13 mouse cellular contexts compared by ENCODE assay signal in genomic region chr12:109617126-109617525, GRCm38 (mm10). TPM values are rescaled to one million over a fixed set of nuclear protein-coding genes. Genes with fewer than 3 reads are reported as not detected.
DNase-seq lines count a peak whose midpoint lies in the region; ATAC-seq and TF ChIP-seq lines count a peak whose summit lies in the region.
"Had no signal": no experiment of that assay in that cellular context is flagged by ENCODE, and none has a peak within 500 bp of the region (broad histone marks: within the 10 kb centered on the region; RNA-seq: fewer than 3 reads in every experiment).

No protein-coding gene starts in this region.

- 50% methylated on average over 15 of the region's 15 CpGs for WGBS in lung, embryonic 16.5 days
- 50% methylated on average over 15 of the region's 15 CpGs for WGBS in lung, adult 2 months
- WGBS in forebrain, embryonic 13.5 days, result 16% methylated on average over 15 of the region's 15 CpGs
- 40% methylated on average over 13 of the region's 15 CpGs for WGBS in limb, embryonic 14.5 days
- WGBS in stomach, postnatal 0 days, result 43% methylated on average over 15 of the region's 15 CpGs

- no peaks in the 10 kb centered on the region for H3K9me3 ChIP-seq in lung, embryonic 16.5 days (ENCODE audit: control insufficient read depth, low read length)
- H3K9me3 ChIP-seq in forebrain, embryonic 13.5 days (replicated peaks), result no peaks in the 10 kb centered on the region
- H3K9me3 ChIP-seq in limb, embryonic 14.5 days (ENCODE audit: control insufficient read depth, low read length), result no peaks in the 10 kb centered on the region
- H3K9me3 ChIP-seq in stomach, postnatal 0 days (ENCODE audit: control insufficient read depth, low read length), result no peaks in the 10 kb centered on the region
- H3K9me3 ChIP-seq: lung, embryonic 15.5 days had no signal

- TF ChIP-seq CTCF in lung, adult 2 months (IDR thresholded peaks at IDR 0.05; ENCODE audit: insufficient read depth, low read length), result no peak
- no peak for TF ChIP-seq CTCF in stomach, postnatal 0 days (IDR thresholded peaks at IDR 0.05; ENCODE audit: low read depth)

- H3K27me3 ChIP-seq in lung, embryonic 16.5 days (ENCODE audit: control insufficient read depth, insufficient read depth, low read depth, low read length), result peaks cover 5% of the 10 kb centered on the region; the same call in 1 of the 2 replicates
- peaks cover 5% of the 10 kb centered on the region; the same call in 1 of the 2 replicates for H3K27me3 ChIP-seq in forebrain, embryonic 13.5 days
- H3K27me3 ChIP-seq in limb, embryonic 14.5 days (ENCODE audit: control insufficient read depth, insufficient read depth, low read length), result 0 out of 2 replicates have a peak, but pooled peaks cover 3% of the 10 kb centered on the region
- no peaks in the 10 kb centered on the region for H3K27me3 ChIP-seq in stomach, postnatal 0 days (ENCODE audit: control insufficient read depth, insufficient read depth, low read length)
- H3K27me3 ChIP-seq: lung, embryonic 15.5 days had no signal

- TF ChIP-seq POLR2A in lung, adult 2 months (IDR thresholded peaks at IDR 0.05; ENCODE audit: borderline replicate concordance, extremely low read depth, low read depth, low read length), result no peak
- no peak for TF ChIP-seq POLR2A in limb, embryonic 14.5 days (IDR thresholded peaks at IDR 0.05; ENCODE audit: borderline replicate concordance, extremely low read depth, insufficient read depth, insufficient read length)

- no peaks in the 10 kb centered on the region; the same call in 1 of the 2 replicates for H3K4me1 ChIP-seq in lung, embryonic 16.5 days (replicated peaks; ENCODE audit: control insufficient read depth, insufficient read depth, low read length)
- no peaks in the 10 kb centered on the region for H3K4me1 ChIP-seq in lung, adult 2 months (ENCODE audit: control insufficient read depth, insufficient read depth, low read length)
- H3K4me1 ChIP-seq in forebrain, embryonic 13.5 days, result peaks cover 15% of the 10 kb centered on the region
- no peaks in the 10 kb centered on the region for H3K4me1 ChIP-seq in limb, embryonic 14.5 days (ENCODE audit: control insufficient read depth, insufficient read depth, low read length)
- H3K4me1 ChIP-seq in stomach, postnatal 0 days (replicated peaks; ENCODE audit: control insufficient read depth, insufficient read depth), result no peaks in the 10 kb centered on the region
- H3K4me1 ChIP-seq: lung, embryonic 15.5 days had no signal

- no peak for TF ChIP-seq EP300 in stomach, postnatal 0 days (optimal IDR thresholded peaks at IDR 0.05)

- no peak overlapping the region for H3K27ac ChIP-seq in lung, embryonic 16.5 days (ENCODE audit: low read length)
- H3K27ac ChIP-seq in forebrain, embryonic 13.5 days, result no peak overlapping the region; the same call in 1 of the 2 replicates
- no peak overlapping the region for H3K27ac ChIP-seq in limb, embryonic 14.5 days (replicated peaks; ENCODE audit: low read depth, low read length)
- H3K27ac ChIP-seq in stomach, postnatal 0 days (replicated peaks), result no peak overlapping the region
- H3K27ac ChIP-seq: gastrocnemius, adult 2 months; lung, embryonic 15.5 days had no signal

- H3K9ac ChIP-seq in lung, embryonic 16.5 days (ENCODE audit: low read length), result no peak overlapping the region
- H3K9ac ChIP-seq in forebrain, embryonic 13.5 days, result no peak overlapping the region
- H3K9ac ChIP-seq in limb, embryonic 14.5 days (ENCODE audit: low read depth, low read length, severe bottlenecking), result no peak overlapping the region
- H3K9ac ChIP-seq in stomach, postnatal 0 days (ENCODE audit: low read length), result no peak overlapping the region
- H3K9ac ChIP-seq: lung, embryonic 15.5 days had no signal

- H3K36me3 ChIP-seq in lung, embryonic 16.5 days (ENCODE audit: control insufficient read depth, insufficient read depth, low read length), result peaks cover 6% of the 10 kb centered on the region; the same call in 1 of the 2 replicates
- peaks cover 17% of the 10 kb centered on the region for H3K36me3 ChIP-seq in forebrain, embryonic 13.5 days (ENCODE audit: poor library complexity, severe bottlenecking)
- peaks cover 72% of the 10 kb centered on the region for H3K36me3 ChIP-seq in limb, embryonic 14.5 days (ENCODE audit: control insufficient read depth, insufficient read depth, low read length)
- H3K36me3 ChIP-seq in stomach, postnatal 0 days (ENCODE audit: control insufficient read depth, insufficient read depth, low read length), result no peaks in the 10 kb centered on the region

- DNase-seq in lung, adult 2 months, result no peak
- no peak for DNase-seq in limb, embryonic 14.5 days (ENCODE audit: low spot score)
- DNase-seq in stomach, postnatal 0 days (ENCODE audit: low spot score), result no peak
- DNase-seq in layer of hippocampus, adult 11-12 months (ENCODE audit: low spot score), result no peak
- DNase-seq in spleen, postnatal 36 days (ENCODE audit: low spot score in 2 of 2), result no peak
- DNase-seq: adrenal gland, adult 2 months; gastrocnemius, adult 2 months; layer of hippocampus, adult 9-11 months; right cerebral cortex, postnatal 25 days; thymus, adult 18-20 months had no signal

- H3K4me3 ChIP-seq in lung, embryonic 16.5 days (ENCODE audit: low read length), result no peak overlapping the region
- no peak overlapping the region for H3K4me3 ChIP-seq in lung, adult 2 months (replicated peaks; ENCODE audit: extremely low read depth, low read depth, low read length)
- H3K4me3 ChIP-seq in forebrain, embryonic 13.5 days, result peak overlapping the region; percentile 6; the same call in 1 of the 2 replicates
- H3K4me3 ChIP-seq in limb, embryonic 14.5 days (replicated peaks; ENCODE audit: low read length), result no peak overlapping the region
- no peak overlapping the region for H3K4me3 ChIP-seq in stomach, postnatal 0 days (ENCODE audit: low read depth, low read length)
- H3K4me3 ChIP-seq: gastrocnemius, adult 2 months; lung, embryonic 15.5 days had no signal

- ATAC-seq in lung, embryonic 16.5 days (ENCODE audit: low read depth), result peak; percentile 41; the same call in 1 of the 2 replicates
- peak; percentile 62; the same call in 1 of the 2 replicates for ATAC-seq in forebrain, embryonic 13.5 days
- no peak for ATAC-seq in limb, embryonic 14.5 days (ENCODE audit: low FRiP score, low read depth)
- peak; percentile 71 for ATAC-seq in stomach, postnatal 0 days (ENCODE audit: low FRiP score, low TSS enrichment)

- no peak overlapping the region for H3K4me2 ChIP-seq in lung, embryonic 16.5 days (ENCODE audit: low read depth, low read length)
- H3K4me2 ChIP-seq in forebrain, embryonic 13.5 days, result peak overlapping the region; percentile 42
- 0 out of 2 replicates have a peak overlapping the region, but pooled peaks have one; percentile 7 for H3K4me2 ChIP-seq in limb, embryonic 14.5 days (replicated peaks; ENCODE audit: low read depth, low read length, severe bottlenecking)
- H3K4me2 ChIP-seq in stomach, postnatal 0 days (replicated peaks; ENCODE audit: low read depth), result no peak overlapping the region
- H3K4me2 ChIP-seq: lung, embryonic 15.5 days had no signal

RNA-seq across cellular contexts. Expression of gene Rtl1, which starts 17.0 kb away (rescaled TPM):
- 1.0 and 1.6 TPM in 2 replicates for polyA plus RNA-seq in lung, embryonic 16.5 days (2015; fragmentation: Nextera tagmentation; extraction: Ambion mirVana)
- polyA plus RNA-seq in lung, adult 2 months (2012; rRNA removed), result 0.02 TPM in 1 of 2 replicates, not detected in the other
- 0.99 and 1.5 TPM in 2 replicates for polyA plus RNA-seq in forebrain, embryonic 13.5 days (2015; fragmentation: Nextera tagmentation; extraction: Ambion mirVana)
- 5.6 and 6.6 TPM in 2 replicates for polyA plus RNA-seq in limb, embryonic 14.5 days (2012; rRNA removed)
- polyA plus RNA-seq in limb, embryonic 14.5 days (2014; fragmentation: Nextera tagmentation; extraction: Ambion mirVana), result 3.8 and 4.2 TPM in 2 replicates
- polyA plus RNA-seq in stomach, postnatal 0 days (2015; fragmentation: Nextera tagmentation; extraction: Ambion mirVana), result 0.33 and 0.35 TPM in 2 replicates

Comparison
In these comparisons a context has a peak if more than half of its experiments do, and no peak if none do; other contexts are left out.
1. H3K4me2 ChIP-seq: peak in forebrain, embryonic 13.5 days (single experiment) and limb, embryonic 14.5 days (single experiment); none in lung, embryonic 16.5 days (single experiment) and stomach, postnatal 0 days (single experiment).